Mouse (Mus musculus): ENCODE measurements around the gene Klf2. TPM values are rescaled to one million over a fixed set of nuclear protein-coding genes. Genes with fewer than 3 reads are reported as not detected.
A peak's percentile ranks its signal among the peaks of the same experiment; 100 is the strongest.

Klf2 gene
- polyA plus RNA-seq, 1 experiment, result 44.7 TPM

GRCm38 (mm10) chr8:72300654-72301400, 18.0 kb upstream of the Klf2 start:
- TF ChIP-seq EP300 (IDR thresholded peaks at IDR 0.05; ENCODE audit: insufficient read depth, low read depth, low read length) (no peak), CTCF (IDR thresholded peaks at IDR 0.05; ENCODE audit: low read depth, low read length) (no peak), POLR2A (IDR thresholded peaks at IDR 0.05; ENCODE audit: insufficient read depth, low read length) (no peak)
- no peaks in the 10 kb centered on the region for H3K36me3 ChIP-seq (ENCODE audit: control insufficient read depth, insufficient read depth, low read length, poor library complexity, severe bottlenecking)
- no peak overlapping the region for H3K27ac ChIP-seq (ENCODE audit: insufficient read depth, low read length)
- no peak overlapping the region for H3K9ac ChIP-seq (ENCODE audit: low read depth, poor library complexity, severe bottlenecking)
- no peaks in the 10 kb centered on the region for H3K27me3 ChIP-seq (ENCODE audit: control insufficient read depth, insufficient read depth, low read length, poor library complexity, severe bottlenecking)
- H3K4me1 ChIP-seq (ENCODE audit: control insufficient read depth, insufficient read depth, low read length), result peaks cover 1% of the 10 kb centered on the region
- no peak overlapping the region for H3K4me3 ChIP-seq (ENCODE audit: low read depth, low read length)
- H3K9me3 ChIP-seq (replicated peaks; ENCODE audit: control insufficient read depth, insufficient read depth, low read length, poor library complexity, severe bottlenecking), result no peaks in the 10 kb centered on the region

GRCm38 (mm10) chr8:72301497-72301896, 17.3 kb upstream of the Klf2 start:
- TF ChIP-seq POLR2A (IDR thresholded peaks at IDR 0.05; ENCODE audit: insufficient read depth, low read length) (no peak), CTCF (IDR thresholded peaks at IDR 0.05; ENCODE audit: low read depth, low read length) (no peak), EP300 (IDR thresholded peaks at IDR 0.05; ENCODE audit: insufficient read depth, low read depth, low read length) (no peak)
- Histone ChIP-seq H3K9me3 (replicated peaks; ENCODE audit: control insufficient read depth, insufficient read depth, low read length, poor library complexity, severe bottlenecking) (no peaks in the 10 kb centered on the region), H3K27me3 (ENCODE audit: control insufficient read depth, insufficient read depth, low read length, poor library complexity, severe bottlenecking) (no peaks in the 10 kb centered on the region)

GRCm38 (mm10) chr8:72302986-72303612, 15.7 kb upstream of the Klf2 start:
- no peaks in the 10 kb centered on the region for H3K27me3 ChIP-seq (ENCODE audit: control insufficient read depth, insufficient read depth, low read length, poor library complexity, severe bottlenecking)
- H3K9me3 ChIP-seq (replicated peaks; ENCODE audit: control insufficient read depth, insufficient read depth, low read length, poor library complexity, severe bottlenecking), result no peaks in the 10 kb centered on the region
- H3K4me1 ChIP-seq (ENCODE audit: control insufficient read depth, insufficient read depth, low read length), result peaks cover 1% of the 10 kb centered on the region
- no peak overlapping the region for H3K27ac ChIP-seq (ENCODE audit: insufficient read depth, low read length)
- no peak overlapping the region for H3K9ac ChIP-seq (ENCODE audit: low read depth, poor library complexity, severe bottlenecking)
- no peak overlapping the region for H3K4me3 ChIP-seq (ENCODE audit: low read depth, low read length)
- no peak for TF ChIP-seq EP300 (IDR thresholded peaks at IDR 0.05; ENCODE audit: insufficient read depth, low read depth, low read length)
- TF ChIP-seq CTCF (IDR thresholded peaks at IDR 0.05; ENCODE audit: low read depth, low read length), result no peak
- no peak for TF ChIP-seq POLR2A (IDR thresholded peaks at IDR 0.05; ENCODE audit: insufficient read depth, low read length)
- H3K36me3 ChIP-seq (ENCODE audit: control insufficient read depth, insufficient read depth, low read length, poor library complexity, severe bottlenecking), result no peaks in the 10 kb centered on the region

More at GRCm38 (mm10) chr8:72301497-72301896, 17.3 kb upstream of the Klf2 start:
- H3K4me1 ChIP-seq (ENCODE audit: control insufficient read depth, insufficient read depth, low read length), result peaks cover 1% of the 10 kb centered on the region
- H3K9ac ChIP-seq (ENCODE audit: low read depth, poor library complexity, severe bottlenecking), result no peak overlapping the region
- no peaks in the 10 kb centered on the region for H3K36me3 ChIP-seq (ENCODE audit: control insufficient read depth, insufficient read depth, low read length, poor library complexity, severe bottlenecking)
- H3K4me3 ChIP-seq (ENCODE audit: low read depth, low read length), result no peak overlapping the region
- no peak overlapping the region for H3K27ac ChIP-seq (ENCODE audit: insufficient read depth, low read length)

GRCm38 (mm10) chr8:72303633-72304032, 15.2 kb upstream of the Klf2 start:
- H3K36me3 ChIP-seq (ENCODE audit: control insufficient read depth, insufficient read depth, low read length, poor library complexity, severe bottlenecking), result no peaks in the 10 kb centered on the region
- no peak for TF ChIP-seq EP300 (IDR thresholded peaks at IDR 0.05; ENCODE audit: insufficient read depth, low read depth, low read length)
- no peak for TF ChIP-seq CTCF (IDR thresholded peaks at IDR 0.05; ENCODE audit: low read depth, low read length)
- no peak for TF ChIP-seq POLR2A (IDR thresholded peaks at IDR 0.05; ENCODE audit: insufficient read depth, low read length)
- H3K27ac ChIP-seq (ENCODE audit: insufficient read depth, low read length), result no peak overlapping the region
- no peaks in the 10 kb centered on the region for H3K27me3 ChIP-seq (ENCODE audit: control insufficient read depth, insufficient read depth, low read length, poor library complexity, severe bottlenecking)
- H3K4me3 ChIP-seq (ENCODE audit: low read depth, low read length), result no peak overlapping the region
- no peaks in the 10 kb centered on the region for H3K9me3 ChIP-seq (replicated peaks; ENCODE audit: control insufficient read depth, insufficient read depth, low read length, poor library complexity, severe bottlenecking)
- no peak overlapping the region for H3K9ac ChIP-seq (ENCODE audit: low read depth, poor library complexity, severe bottlenecking)
- H3K4me1 ChIP-seq (ENCODE audit: control insufficient read depth, insufficient read depth, low read length), result peaks cover 1% of the 10 kb centered on the region

- Histone ChIP-seq H3K36me3 (ENCODE audit: control insufficient read depth, insufficient read depth, low read length, poor library complexity, severe bottlenecking) (no peaks in the 10 kb centered on the region), H3K27me3 (ENCODE audit: control insufficient read depth, insufficient read depth, low read length, poor library complexity, severe bottlenecking) (no peaks in the 10 kb centered on the region), H3K4me1 (ENCODE audit: control insufficient read depth, insufficient read depth, low read length) (peaks cover 7% of the 10 kb centered on the region), H3K27ac (ENCODE audit: insufficient read depth, low read length) (no peak within 1 kb of the TSS), H3K9me3 (replicated peaks; ENCODE audit: control insufficient read depth, insufficient read depth, low read length, poor library complexity, severe bottlenecking) (no peaks in the 10 kb centered on the region), H3K9ac (ENCODE audit: low read depth, poor library complexity, severe bottlenecking) (peak within 1 kb of the TSS; percentile 4; the same call in 1 of the 2 replicates), H3K4me3 (ENCODE audit: low read depth, low read length) (no peak within 1 kb of the TSS)
- TF ChIP-seq EP300 (IDR thresholded peaks at IDR 0.05; ENCODE audit: insufficient read depth, low read depth, low read length) (no peak), POLR2A (IDR thresholded peaks at IDR 0.05; ENCODE audit: insufficient read depth, low read length) (no peak), CTCF (IDR thresholded peaks at IDR 0.05; ENCODE audit: low read depth, low read length) (no peak)
Measured at GRCm38 (mm10) chr8:72305210-72305905, 13.5 kb upstream of the Klf2 start, which contains the start of gene Gm10282. Gene Gm10282, minus strand, starts transcription at chr8:72305260.

All from ES-Bruce4 (cell line).